Mouse (Mus musculus) hindbrain, embryonic 13.5 days (tissue): Measurements from ENCODE around the gene Stx11. TPM values are rescaled to one million over a fixed set of nuclear protein-coding genes. Genes with fewer than 3 reads are reported as not detected.

Experiments used
- ATAC-seq: fragments of 200-750 bp; cut with Nextera tagmentation; 2 replicates; pipeline ENCODE4 v1.8.0; 2017; ENCODE audit warnings: moderate TSS enrichment; ENCODE audit not compliant: low FRiP score
- H3K27ac ChIP-seq: fragments of 300-500 bp; sonication (generic); 2 replicates; pipeline ENCODE4 v1.5.1; 2015; ENCODE audit warnings: inconsistent platforms, mild to moderate bottlenecking, moderate library complexity
- H3K27me3 ChIP-seq: fragments of 300-500 bp; sonication (generic); 2 replicates; pipeline ENCODE4 v1.6.1; 2015; ENCODE audit warnings: mild to moderate bottlenecking, inconsistent platforms
- H3K36me3 ChIP-seq: fragments of 300-500 bp; sonication (generic); 2 replicates; pipeline ENCODE4 v1.6.1; 2015; ENCODE audit warnings: mild to moderate bottlenecking, inconsistent platforms
- H3K4me1 ChIP-seq: fragments of 300-500 bp; sonication (generic); replicated peaks from 2 replicates; pipeline ENCODE4 v1.6.1; 2015; ENCODE audit warnings: inconsistent platforms
- H3K4me2 ChIP-seq: fragments of 300-500 bp; sonication (generic); 2 replicates; pipeline ENCODE4 v1.6.1; 2015; ENCODE audit warnings: inconsistent platforms, mild to moderate bottlenecking, moderate library complexity
- H3K4me3 ChIP-seq: fragments of 300-500 bp; sonication (generic); 2 replicates; pipeline ENCODE4 v1.5.1; 2015; ENCODE audit warnings: mild to moderate bottlenecking, inconsistent platforms
- H3K9ac ChIP-seq: fragments of 300-500 bp; sonication (generic); 2 replicates; pipeline ENCODE4 v1.6.1; 2015; ENCODE audit warnings: mild to moderate bottlenecking, inconsistent platforms
- H3K9me3 ChIP-seq: fragments of 300-500 bp; sonication (generic); 2 replicates; pipeline ENCODE4 v1.6.1; 2016; ENCODE audit warnings: inconsistent platforms
- WGBS: fragments of 180-500 bp; shearing (Covaris S2); methylation state at CpG from one replicate; pipeline ENCODE4 v1.1.7; 2015; 5-methylcytosine and 5-hydroxymethylcytosine counted together
- polyA plus RNA-seq: library from polyadenylated mRNA; unstranded; fragments of >200 nt; fragmentation: Nextera tagmentation; extraction: Ambion mirVana; gene quantifications from 2 replicates; pipeline ENCODE4 v1.2.1, GENCODE M21; 2015

The Stx11 gene
- polyA plus RNA-seq, 1 experiment from 2014 or later: 1.2 TPM

DNA sequence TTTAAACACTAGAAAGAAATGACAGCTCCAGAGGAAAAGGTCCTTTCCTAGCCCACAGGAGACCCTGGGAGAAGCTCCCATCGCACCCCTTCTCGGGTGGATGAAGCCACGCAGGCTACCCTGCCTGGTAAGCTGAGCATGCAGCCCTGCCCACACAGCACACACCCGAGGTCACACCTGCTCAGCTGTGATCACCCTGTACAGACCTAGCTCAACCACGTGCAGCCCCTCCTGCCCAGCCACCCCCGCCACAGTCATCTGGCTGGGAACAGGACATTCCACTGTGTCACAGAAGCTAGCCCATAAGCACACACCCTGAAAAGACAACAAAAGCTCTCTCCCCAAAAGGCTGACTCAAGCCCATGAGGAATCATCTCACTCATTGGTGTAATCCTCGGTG, 14.8 kb downstream of the Stx11 start:
- no peak overlapping the region for H3K4me3 ChIP-seq
- H3K9ac ChIP-seq: no peak overlapping the region
- no peak for ATAC-seq
- no peak overlapping the region for H3K27ac ChIP-seq
- H3K27me3 ChIP-seq: peaks cover 3% of the 10 kb centered on the region; the same call in 1 of the 2 replicates
- no peak overlapping the region for H3K4me2 ChIP-seq
- H3K36me3 ChIP-seq: no peaks in the 10 kb centered on the region
- no peaks in the 10 kb centered on the region for H3K9me3 ChIP-seq
- WGBS: 86% methylated on average over 7 of the region's 7 CpGs
- H3K4me1 ChIP-seq: no peaks in the 10 kb centered on the region

DNA sequence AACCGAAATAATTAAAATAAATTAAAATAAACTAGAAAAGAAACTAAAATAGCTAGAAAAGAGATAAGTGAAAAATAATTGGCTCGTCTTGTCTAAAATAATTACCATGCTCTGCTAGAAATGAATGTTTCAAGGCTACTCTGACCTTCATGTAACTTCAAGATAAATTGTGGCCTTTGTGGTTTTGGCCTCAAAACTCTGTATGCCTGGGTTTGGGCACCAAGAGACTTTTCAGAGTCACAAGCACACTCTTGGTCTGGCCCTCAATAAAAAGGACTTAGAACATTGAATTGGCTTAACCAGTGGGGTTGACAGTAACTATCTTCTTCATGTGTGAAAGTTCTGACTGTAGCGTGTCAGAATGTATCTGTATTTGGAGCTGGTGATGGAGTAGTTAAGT, 16.5 kb downstream of the Stx11 start:
- Histone ChIP-seq H3K27ac (no peak overlapping the region), H3K4me3 (no peak overlapping the region), H3K9ac (no peak overlapping the region), H3K36me3 (no peaks in the 10 kb centered on the region), H3K4me1 (no peaks in the 10 kb centered on the region), H3K4me2 (no peak overlapping the region), H3K27me3 (peaks cover 16% of the 10 kb centered on the region; the same call in 1 of the 2 replicates), H3K9me3 (no peaks in the 10 kb centered on the region)
- no peak for ATAC-seq
- WGBS: 91% methylated on average over 3 of the region's 3 CpGs

DNA sequence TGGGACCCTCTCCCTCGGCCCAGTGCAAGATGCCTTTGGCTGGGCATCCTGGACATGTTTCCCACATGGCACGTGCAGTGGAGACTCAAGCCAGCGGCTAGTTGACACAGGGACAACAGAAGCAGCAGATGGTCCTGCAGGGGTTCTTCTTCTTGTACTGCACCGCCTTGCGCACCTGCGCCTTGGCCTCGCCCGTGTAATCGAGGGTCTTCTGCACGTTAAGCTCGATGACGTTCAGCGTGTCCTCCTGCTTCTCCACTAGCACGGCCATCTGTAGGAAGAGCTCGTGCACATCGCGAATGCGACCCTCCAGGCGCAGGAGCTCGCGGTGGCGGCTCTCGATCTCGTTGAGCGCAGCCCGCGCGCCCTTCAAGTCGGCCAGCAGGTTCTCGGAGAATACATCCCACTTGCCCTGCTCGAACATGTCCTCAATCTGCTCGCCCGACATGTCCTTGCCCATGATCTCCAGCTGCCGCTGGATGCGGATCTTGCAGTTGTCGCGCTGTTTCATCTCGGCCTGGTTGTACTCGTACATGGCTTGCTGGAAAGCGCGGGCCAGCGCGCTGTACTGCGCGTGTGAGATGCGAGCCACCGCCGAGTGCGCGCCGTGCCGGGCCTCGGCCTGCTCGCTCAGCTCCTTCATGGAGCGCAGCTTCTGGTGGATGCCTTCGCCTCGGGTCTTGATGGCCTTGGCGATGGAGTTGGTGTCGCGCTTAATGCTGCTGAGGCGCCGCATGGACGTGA, 22.9 kb downstream of the Stx11 start:
- H3K9ac ChIP-seq: peak overlapping the region; percentile 69
- peak overlapping the region; percentile 1; the same call in 1 of the 2 replicates for H3K27ac ChIP-seq
- peaks cover 7% of the 10 kb centered on the region for H3K4me1 ChIP-seq
- no peaks in the 10 kb centered on the region for H3K9me3 ChIP-seq
- H3K4me3 ChIP-seq: peak overlapping the region; percentile 47
- H3K27me3 ChIP-seq: peaks cover 53% of the 10 kb centered on the region
- 7% methylated on average over 63 of the region's 63 CpGs for WGBS
- peak; percentile 95 for ATAC-seq
- H3K36me3 ChIP-seq: no peaks in the 10 kb centered on the region
- peak overlapping the region; percentile 65 for H3K4me2 ChIP-seq

GRCm38 (mm10) chr10:12938763-12939162, 25.3 kb downstream of the Stx11 start:
- Histone ChIP-seq H3K4me2 (no peak overlapping the region), H3K9ac (no peak overlapping the region), H3K36me3 (no peaks in the 10 kb centered on the region), H3K4me3 (no peak overlapping the region), H3K27ac (no peak overlapping the region), H3K27me3 (peaks cover 44% of the 10 kb centered on the region), H3K4me1 (peaks cover 7% of the 10 kb centered on the region), H3K9me3 (no peaks in the 10 kb centered on the region)
- ATAC-seq: no peak
- WGBS: 90% methylated on average over 2 of the region's 2 CpGs

DNA sequence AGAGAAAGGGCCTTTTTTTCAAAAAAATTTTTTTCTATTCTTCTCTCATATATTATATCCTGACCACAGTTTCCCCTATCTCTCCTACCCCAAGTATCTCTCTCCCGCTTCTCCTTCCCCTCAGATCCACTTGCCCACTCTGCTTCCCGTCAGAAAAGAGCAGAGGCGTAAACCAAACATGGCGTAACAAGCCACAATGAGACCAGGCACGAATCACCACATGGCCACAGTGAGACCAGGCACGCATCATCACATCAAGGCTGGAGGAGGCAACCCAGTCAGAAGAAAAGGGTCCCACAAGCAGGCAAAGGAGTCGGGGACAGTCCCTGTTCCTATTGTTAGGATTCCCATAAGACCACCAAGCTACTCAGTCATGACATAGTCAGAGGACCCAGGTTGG, 28.0 kb downstream of the Stx11 start:
- ATAC-seq: no peak
- WGBS: 82% methylated on average over 7 of the region's 7 CpGs
- peaks cover 22% of the 10 kb centered on the region for H3K27me3 ChIP-seq
- H3K4me3 ChIP-seq: no peak overlapping the region
- no peak overlapping the region for H3K27ac ChIP-seq
- H3K36me3 ChIP-seq: no peaks in the 10 kb centered on the region
- H3K9me3 ChIP-seq: no peaks in the 10 kb centered on the region
- no peak overlapping the region for H3K9ac ChIP-seq
- H3K4me2 ChIP-seq: no peak overlapping the region
- peaks cover 5% of the 10 kb centered on the region for H3K4me1 ChIP-seq

DNA sequence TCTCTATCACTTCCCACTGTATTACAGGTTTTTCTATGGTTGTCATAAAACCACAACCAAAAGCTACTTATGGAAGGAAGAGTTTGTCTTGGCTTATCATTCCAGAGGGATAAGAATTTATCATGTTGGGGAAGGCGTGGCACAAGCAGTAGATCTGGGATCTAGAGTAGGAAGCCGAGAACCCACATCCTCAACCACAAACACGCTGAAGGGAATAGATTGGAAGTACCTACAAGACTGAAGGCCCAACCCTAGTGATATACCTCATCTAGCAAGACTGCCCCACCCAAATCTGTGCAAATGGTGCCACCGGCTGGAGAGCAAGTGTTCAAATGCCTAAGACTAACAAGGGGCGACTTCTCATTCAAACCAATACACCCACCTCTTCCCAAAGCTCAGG, 28.5 kb downstream of the Stx11 start:
- no peak overlapping the region for H3K9ac ChIP-seq
- H3K9me3 ChIP-seq: no peaks in the 10 kb centered on the region
- H3K4me1 ChIP-seq: no peaks in the 10 kb centered on the region; the same call in 1 of the 2 replicates
- H3K4me3 ChIP-seq: no peak overlapping the region
- WGBS: 88% methylated on average over 5 of the region's 5 CpGs
- no peak overlapping the region for H3K27ac ChIP-seq
- H3K4me2 ChIP-seq: no peak overlapping the region
- H3K36me3 ChIP-seq: no peaks in the 10 kb centered on the region
- no peak for ATAC-seq
- peaks cover 17% of the 10 kb centered on the region for H3K27me3 ChIP-seq

DNA sequence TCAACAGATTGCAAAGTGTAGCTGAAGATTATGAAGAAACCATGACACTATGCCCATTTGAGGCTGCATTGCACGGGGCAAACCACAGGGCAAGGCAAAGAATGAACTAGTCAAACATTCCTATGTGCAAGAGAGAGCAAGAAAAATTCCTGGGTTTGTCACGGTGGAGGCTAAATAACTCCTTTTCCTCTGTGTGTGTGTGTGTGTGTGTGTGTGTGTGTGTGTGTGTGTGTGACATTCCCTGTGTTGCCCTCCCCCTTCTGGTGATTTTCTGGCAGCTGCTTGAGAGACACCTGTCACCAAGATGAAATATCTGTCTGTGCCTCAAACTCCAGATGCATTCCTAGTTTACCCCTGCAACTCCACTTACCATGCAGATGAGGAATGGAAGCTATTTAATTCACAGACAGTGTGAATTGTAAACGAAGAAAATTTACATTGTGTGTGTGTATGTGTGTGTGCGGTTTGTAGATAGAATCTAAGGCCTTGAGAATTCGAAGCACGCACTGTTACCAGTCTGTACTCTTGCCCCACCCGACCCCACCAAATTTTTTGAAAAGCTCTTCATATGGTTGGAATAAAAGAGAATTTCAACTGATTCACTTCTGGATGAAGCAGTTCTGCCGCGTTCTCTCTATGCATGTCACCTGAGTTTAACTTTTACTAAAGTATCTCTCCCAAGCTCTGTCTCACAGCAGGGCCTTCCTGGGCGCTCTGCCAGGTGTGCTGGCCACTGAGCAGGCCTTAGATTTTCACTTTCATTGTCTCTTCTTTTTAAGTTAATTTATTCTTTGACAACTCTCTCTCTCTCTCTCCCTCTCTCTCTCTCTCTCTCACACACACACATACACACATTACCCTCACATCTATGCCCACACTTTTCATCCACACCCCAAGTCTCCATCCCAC, 32.4 kb downstream of the Stx11 start:
- ATAC-seq: 0 out of 2 replicates have a peak, but pooled peaks have one; percentile 28
- no peak overlapping the region for H3K9ac ChIP-seq
- WGBS: 57% methylated on average over 10 of the region's 10 CpGs
- no peaks in the 10 kb centered on the region; the same call in 1 of the 2 replicates for H3K4me1 ChIP-seq
- no peak overlapping the region for H3K27ac ChIP-seq
- H3K36me3 ChIP-seq: no peaks in the 10 kb centered on the region
- no peaks in the 10 kb centered on the region for H3K9me3 ChIP-seq
- H3K27me3 ChIP-seq: no peaks in the 10 kb centered on the region
- no peak overlapping the region for H3K4me3 ChIP-seq
- H3K4me2 ChIP-seq: no peak overlapping the region

DNA sequence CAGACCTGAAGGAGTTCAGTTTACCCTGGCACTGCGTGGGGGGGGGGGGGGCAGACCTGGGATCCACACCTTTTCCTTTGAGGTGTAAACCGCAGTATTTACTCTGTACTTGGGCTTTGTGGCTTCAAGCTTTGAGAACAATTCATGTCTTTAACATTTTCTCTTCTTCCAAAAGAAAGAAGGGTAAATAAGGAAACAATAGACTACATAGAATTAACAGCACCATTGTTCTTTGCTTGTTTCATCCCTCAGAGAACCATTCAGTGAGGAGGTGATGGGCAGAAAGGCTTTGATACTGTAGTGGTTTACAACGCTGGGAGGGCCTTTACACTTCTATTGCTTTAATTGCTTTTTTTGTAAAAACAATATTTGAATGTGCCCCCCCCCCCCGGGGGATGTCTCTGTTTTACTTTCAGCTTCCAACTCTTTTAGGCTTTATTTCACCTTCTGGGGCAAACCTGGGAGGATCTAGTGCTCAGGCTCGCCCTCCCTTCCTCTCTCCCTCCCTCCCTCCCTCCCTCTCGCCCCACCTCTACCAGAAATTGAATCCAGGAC, 33.7 kb downstream of the Stx11 start:
- no peaks in the 10 kb centered on the region for H3K27me3 ChIP-seq
- WGBS: 35% methylated on average over 6 of the region's 6 CpGs
- no peak overlapping the region for H3K4me2 ChIP-seq
- H3K4me3 ChIP-seq: no peak overlapping the region
- no peak overlapping the region for H3K9ac ChIP-seq
- H3K9me3 ChIP-seq: no peaks in the 10 kb centered on the region
- no peaks in the 10 kb centered on the region for H3K36me3 ChIP-seq
- no peak overlapping the region for H3K27ac ChIP-seq
- H3K4me1 ChIP-seq: no peaks in the 10 kb centered on the region; the same call in 1 of the 2 replicates
- ATAC-seq: no peak

- no peaks in the 10 kb centered on the region; the same call in 1 of the 2 replicates for H3K4me1 ChIP-seq
- H3K4me3 ChIP-seq: no peak overlapping the region
- H3K36me3 ChIP-seq: no peaks in the 10 kb centered on the region
- H3K9me3 ChIP-seq: no peaks in the 10 kb centered on the region
- no peak overlapping the region for H3K9ac ChIP-seq
- H3K4me2 ChIP-seq: no peak overlapping the region
- no peak for ATAC-seq
- no peak overlapping the region for H3K27ac ChIP-seq
- 60% methylated on average over 6 of the region's 6 CpGs for WGBS
- no peaks in the 10 kb centered on the region for H3K27me3 ChIP-seq
Measured at GRCm38 (mm10) chr10:12929857-12930174, 34.3 kb downstream of the Stx11 start.

DNA sequence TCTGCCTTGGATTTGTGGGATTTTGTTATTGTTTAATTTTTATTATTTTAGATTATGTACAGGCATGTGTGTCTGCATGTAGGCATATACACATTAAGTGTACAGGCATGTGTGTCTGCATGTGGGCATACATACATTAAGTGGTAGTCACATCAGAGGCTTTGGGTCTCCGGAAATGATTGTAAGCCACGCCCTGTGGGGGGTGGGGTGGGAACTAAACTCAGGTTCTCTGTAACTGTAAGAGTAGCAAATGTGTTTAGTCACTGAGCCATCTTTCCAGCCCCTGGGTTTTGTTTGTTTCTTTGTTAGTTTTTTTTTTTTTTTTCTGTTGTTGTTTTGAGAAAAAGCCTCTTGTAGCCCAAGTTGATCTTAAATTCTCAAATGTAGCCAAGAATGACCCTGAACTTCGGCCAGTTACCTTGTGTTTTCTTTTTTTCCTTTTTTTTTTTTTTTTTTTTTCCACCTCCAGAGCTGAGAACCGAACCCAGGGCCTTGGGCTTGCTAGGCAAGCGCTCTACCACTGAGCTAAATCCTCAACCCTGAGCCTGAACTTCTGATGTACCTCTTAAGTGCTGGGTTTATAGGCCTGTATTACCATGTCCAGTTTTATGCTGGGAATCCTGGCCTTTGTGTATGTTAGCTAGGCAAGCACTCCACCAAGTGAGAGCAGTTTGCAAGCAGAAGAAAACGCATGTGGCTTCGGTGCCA, 34.8 kb downstream of the Stx11 start:
- Histone ChIP-seq H3K27ac (no peak overlapping the region), H3K4me2 (no peak overlapping the region), H3K4me3 (no peak overlapping the region), H3K27me3 (no peaks in the 10 kb centered on the region), H3K9me3 (no peaks in the 10 kb centered on the region), H3K4me1 (no peaks in the 10 kb centered on the region; the same call in 1 of the 2 replicates), H3K36me3 (no peaks in the 10 kb centered on the region), H3K9ac (no peak overlapping the region)
- 87% methylated on average over 7 of the region's 7 CpGs for WGBS
- no peak for ATAC-seq

GRCm38 (mm10) chr10:12928193-12928592, 35.9 kb downstream of the Stx11 start:
- no peaks in the 10 kb centered on the region for H3K36me3 ChIP-seq
- no peak for ATAC-seq
- no peaks in the 10 kb centered on the region for H3K9me3 ChIP-seq
- H3K4me2 ChIP-seq: no peak overlapping the region
- no peak overlapping the region for H3K4me3 ChIP-seq
- 86% methylated on average over 6 of the region's 6 CpGs for WGBS
- H3K9ac ChIP-seq: no peak overlapping the region
- H3K27me3 ChIP-seq: no peaks in the 10 kb centered on the region
- peaks cover 7% of the 10 kb centered on the region for H3K4me1 ChIP-seq
- no peak overlapping the region for H3K27ac ChIP-seq
